Mouse (Mus musculus) CH12.LX (cell line): ENCODE measurements around the gene Bsg.

Experiments used
- CTCF ChIP-seq, 2 experiments: IDR thresholded peaks in 1 of 2; conservative IDR thresholded peaks in 1 of 2; 2 replicates each; pipeline ENCODE4 v1.5.1; 2011 to 2012; ENCODE audit warnings: low read depth in 2 of 2, low read length in 2 of 2, improper control_type of control experiment in 1 of 2, inconsistent platforms in 1 of 2, mild to moderate bottlenecking in 1 of 2, moderate library complexity in 1 of 2
- EP300 ChIP-seq: IDR thresholded peaks from 2 replicates; pipeline ENCODE4 v1.6.1; 2011; ENCODE audit warnings: low read length, improper control_type of control experiment
- POLR2A ChIP-seq: IDR thresholded peaks from 2 replicates; pipeline ENCODE4 v1.6.1; 2011; ENCODE audit warnings: low read depth, mild to moderate bottlenecking, improper control_type of control experiment, low read length
- UBTF ChIP-seq: IDR thresholded peaks from 2 replicates; pipeline ENCODE4 v1.6.1; 2012; ENCODE audit warnings: low read depth, mild to moderate bottlenecking, inconsistent platforms, low read length, improper control_type of control experiment, moderate library complexity

GRCm38 (mm10) chr10:79660298-79660697 is 44.0 kb upstream of the Bsg start:
- TF ChIP-seq EP300, result no peak
- no peak for TF ChIP-seq POLR2A
- peak; percentile 31 to 62 for TF ChIP-seq CTCF (conservative IDR thresholded peaks at IDR 0.05 in 1 of 2, IDR thresholded peaks at IDR 0.05 in 1 of 2; ENCODE audit: low read depth in 2 of 2, low read length in 2 of 2)
- no peak for TF ChIP-seq UBTF
